Mouse (Mus musculus): ENCODE results near the gene Mefv. TPM values are rescaled to one million over a fixed set of nuclear protein-coding genes. Genes with fewer than 3 reads are reported as not detected.
"Not testable (repeated sequence)": the region's sequence is repeated elsewhere in the genome, so short reads cannot be mapped to it uniquely, and the experiment has no call there.

The Mefv gene
- not detected for total RNA-seq (2022)

DNA sequence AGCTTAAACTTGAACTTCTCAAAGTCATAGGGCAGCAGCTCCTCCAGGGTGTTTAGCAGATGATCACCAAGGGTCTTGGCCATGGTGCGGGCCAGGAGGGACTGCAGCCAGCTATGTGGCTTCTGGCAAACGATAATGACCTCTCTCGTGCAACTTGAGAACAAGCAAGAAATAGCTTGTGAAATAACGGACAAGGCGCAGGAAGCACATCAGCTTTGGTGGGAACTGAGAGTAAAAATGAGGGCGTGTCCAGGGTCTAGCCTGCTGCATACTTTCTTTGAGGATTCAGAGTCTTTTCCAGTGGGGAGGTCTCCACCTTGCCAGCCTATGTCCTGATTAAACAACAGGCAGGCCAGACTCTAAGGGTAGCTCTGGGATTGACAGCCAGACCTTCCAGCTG, at the start of gene Mefv:
Mefv (minus strand) TSS at position 118 of the 400 bp plus-strand sequence.
- DNase-seq (ENCODE audit: low spot score in 2 of 2) = no peak

DNA sequence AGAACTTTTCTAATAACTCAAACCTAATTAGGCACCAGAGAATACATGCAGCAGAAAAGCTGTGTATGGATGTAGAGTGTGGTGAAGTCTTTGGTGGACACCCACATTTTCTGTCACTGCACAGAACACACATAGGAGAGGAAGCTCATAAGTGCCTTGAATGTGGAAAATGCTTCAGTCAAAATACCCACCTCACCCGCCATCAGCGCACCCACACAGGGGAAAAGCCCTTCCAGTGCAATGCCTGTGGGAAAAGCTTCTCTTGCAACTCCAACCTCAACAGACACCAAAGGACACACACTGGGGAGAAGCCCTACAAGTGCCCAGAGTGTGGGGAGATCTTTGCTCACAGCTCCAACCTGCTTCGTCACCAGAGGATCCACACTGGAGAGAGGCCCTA, 31.1 kb upstream of the Mefv start:
- no peak for DNase-seq (ENCODE audit: low spot score in 2 of 2)

DNA sequence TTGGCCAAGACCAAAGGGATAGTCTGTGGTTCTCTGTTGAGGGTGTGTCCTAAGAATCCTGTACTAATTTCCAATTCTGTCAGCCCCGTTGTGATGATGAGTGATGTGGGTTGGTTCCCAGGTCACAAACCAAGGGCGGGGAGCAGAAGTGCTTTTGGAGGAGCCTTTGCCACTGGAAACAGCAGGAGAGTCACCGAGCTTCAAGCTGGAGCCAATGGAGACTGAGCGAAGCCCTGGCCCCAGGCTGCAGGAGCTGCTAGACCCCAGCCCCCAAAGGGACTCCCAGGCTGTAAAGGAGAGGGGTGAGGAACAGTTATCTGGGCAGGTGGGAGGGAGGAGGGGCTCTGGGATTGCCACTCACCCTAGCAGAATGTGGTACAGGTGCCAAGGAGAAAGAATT, 27.8 kb upstream of the Mefv start:
- DNase-seq (ENCODE audit: low spot score in 2 of 2) = no peak

DNA sequence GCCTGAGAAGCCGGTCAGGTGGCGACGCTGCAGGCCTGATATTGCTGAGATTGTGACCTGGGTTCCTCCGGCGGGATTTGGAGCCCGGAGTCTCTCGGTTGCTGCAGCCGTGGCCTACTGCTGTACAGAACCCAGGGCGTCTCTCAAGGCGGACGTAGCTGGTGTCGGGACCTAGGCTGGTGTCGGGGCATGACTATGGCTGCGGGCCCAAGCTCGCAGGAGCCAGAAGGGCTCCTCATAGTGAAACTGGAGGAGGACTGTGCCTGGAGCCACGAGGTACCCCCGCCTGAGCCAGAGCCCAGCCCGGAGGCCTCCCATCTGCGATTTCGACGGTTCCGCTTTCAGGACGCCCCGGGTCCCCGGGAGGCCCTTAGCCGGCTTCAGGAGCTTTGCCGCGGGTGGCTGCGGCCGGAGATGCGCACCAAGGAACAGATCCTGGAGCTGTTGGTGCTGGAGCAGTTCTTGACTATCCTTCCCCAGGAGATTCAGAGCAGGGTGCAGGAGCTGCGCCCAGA, 26.3 kb upstream of the Mefv start:
- DNase-seq (ENCODE audit: low spot score in 2 of 2) = no peak

DNA sequence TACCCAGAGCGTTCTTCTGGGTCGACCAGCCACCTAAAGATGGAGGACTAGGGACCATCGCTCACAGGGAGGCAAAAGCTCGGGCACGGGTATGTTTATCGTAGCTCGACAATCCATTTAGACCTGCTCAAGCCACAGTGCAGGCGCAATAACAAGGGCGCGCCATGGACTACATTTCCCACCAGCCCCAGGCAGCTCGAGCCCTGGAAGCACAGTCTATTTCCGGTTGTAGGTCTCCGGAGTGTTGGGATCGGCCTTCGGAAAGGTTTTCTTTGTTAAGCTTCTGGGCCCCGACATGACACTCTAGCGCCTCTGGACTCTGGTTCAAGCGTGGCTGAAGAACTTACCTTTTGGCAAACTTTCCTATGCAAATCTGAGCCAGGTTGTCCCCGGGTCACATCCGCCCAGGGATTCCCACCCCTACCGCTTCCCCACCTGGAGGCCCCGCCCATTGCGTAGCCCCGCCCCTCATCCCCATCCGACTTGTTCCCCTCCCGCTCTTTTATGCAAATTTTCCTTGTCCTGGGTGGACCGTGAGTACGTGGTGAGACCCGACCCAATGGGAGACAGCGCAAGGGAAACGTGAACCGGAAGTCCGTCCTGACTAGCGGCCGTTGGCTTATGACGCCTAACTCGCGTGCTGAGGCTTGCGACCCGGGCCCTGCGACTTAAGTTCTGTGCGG, 25.7 kb upstream of the Mefv start, which contains the start of gene Zfp263:
Zfp263 (plus strand) TSS at position 591 of the 683 bp plus-strand sequence.
- DNase-seq (ENCODE audit: low spot score in 2 of 2) = peak; percentile 77 to 85

DNA sequence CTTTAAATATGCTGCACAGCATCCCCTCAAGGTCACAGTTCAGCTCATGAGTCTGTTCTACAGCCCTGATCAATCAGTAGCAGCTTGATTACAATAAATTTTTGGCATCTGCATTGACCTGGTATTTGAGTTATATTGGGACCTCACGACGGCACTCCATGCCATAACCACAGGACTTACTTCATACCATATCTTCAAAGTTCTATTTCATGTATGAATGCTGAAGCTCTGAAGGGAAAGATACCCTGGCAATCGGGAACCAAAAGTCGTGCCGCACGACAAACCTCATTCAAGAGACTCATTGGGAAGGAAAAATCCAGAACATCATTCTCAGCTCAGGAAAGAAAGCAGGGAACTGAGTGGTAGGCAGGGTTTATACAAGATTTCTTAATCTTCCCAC, 24.6 kb upstream of the Mefv start:
- DNase-seq (ENCODE audit: low spot score in 2 of 2) = no peak

DNA sequence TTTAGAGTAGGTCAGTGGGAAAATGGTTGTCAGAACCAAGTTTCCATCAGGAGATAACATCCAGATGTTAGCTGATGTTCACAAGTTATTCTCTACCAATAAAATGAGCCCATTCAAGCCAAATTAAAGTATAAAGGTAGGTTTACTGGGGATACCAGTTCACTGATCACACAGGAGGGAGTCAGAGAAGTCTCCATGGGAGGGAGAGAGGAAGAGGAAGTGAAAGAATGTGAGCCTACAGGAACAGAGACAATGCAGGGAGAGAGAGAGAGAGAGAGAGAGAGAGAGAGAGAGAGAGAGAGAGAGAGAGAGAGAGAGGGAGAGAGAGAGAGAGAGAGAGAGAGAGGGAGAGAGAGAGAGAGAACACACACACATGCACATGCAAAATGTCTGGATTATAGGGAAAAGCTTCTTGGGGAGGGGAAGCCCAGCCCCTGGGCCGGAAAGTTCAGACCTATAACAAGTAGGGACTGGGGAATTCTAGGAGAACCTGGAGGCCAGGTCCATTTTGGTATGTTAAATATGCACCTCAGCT, 15.4 kb upstream of the Mefv start:
- DNase-seq (ENCODE audit: low spot score in 2 of 2) = no peak

DNA sequence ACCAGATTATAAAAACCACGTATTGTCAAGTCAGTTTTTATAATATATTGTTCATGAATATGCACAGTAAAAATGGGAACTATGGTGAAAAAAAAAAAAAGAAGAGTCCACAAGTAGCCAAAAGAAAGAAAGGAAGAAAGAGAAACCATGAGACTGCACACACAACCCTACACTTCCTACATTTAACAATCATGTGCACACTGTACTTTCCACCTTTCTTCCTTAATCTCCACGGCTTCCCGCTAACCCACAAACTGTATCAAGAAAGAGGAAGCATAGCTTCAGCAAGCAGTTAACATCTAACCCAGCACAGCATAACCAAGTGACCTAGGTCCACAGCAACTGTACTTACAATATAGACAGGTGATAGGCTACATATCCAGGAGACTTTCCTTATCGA, 14.7 kb upstream of the Mefv start:
- no peak for DNase-seq (ENCODE audit: low spot score in 2 of 2)

DNA sequence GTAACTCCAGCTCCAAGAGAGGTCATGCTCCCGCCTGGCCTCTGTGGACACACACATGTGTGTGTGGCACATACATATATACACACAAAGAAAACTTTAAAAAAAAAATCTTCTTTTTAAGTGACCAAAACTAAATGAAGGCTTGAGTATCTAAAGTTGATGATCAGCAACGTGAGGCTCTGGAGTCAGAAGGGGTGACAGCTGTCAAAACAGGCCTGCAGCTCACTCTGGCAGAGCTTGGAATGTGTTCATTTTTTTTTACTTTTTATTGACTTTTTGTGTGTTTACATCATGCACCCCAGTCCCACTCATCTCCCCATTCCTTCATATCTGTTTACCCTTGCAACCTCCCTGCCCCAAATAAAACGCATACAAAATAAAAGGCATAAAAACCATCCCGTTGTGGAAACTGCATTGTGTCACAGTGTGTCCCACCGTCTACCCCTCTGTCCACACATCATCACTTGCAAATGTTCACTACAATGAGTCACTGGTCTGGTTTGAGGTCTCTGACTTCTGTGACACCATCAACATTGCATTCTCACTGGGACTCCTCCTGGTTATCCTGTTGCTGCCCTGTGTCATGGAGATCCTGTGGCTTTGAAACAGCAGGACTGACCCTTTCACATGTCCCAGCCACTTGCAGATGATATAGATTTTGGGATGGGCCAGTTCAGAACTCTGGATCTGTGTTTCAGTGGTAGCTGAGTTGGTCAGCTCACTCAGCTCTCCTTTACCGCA, 10.3 kb upstream of the Mefv start:
- no peak for DNase-seq (ENCODE audit: low spot score in 2 of 2)

DNA sequence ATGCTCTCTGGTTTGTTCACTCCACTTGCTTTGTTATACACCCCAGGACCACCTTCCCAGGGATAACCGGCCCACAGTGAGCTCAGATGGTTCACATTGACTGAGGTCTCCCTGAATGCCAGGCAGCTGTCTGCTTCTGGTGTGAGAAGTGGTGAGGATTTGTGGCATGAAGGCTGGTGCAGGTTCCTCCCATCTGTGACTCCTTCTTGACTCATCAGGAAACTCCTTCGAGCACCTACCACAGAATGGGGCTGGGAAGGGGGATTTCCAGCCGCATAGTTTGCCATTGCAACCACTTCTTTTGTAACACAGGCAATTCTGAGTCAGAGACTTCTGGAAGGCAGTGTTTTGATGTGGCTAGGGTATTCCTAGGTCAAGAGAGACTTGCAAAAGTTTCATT, 5.3 kb upstream of the Mefv start:
- no peak for DNase-seq (ENCODE audit: low spot score in 2 of 2)

DNA sequence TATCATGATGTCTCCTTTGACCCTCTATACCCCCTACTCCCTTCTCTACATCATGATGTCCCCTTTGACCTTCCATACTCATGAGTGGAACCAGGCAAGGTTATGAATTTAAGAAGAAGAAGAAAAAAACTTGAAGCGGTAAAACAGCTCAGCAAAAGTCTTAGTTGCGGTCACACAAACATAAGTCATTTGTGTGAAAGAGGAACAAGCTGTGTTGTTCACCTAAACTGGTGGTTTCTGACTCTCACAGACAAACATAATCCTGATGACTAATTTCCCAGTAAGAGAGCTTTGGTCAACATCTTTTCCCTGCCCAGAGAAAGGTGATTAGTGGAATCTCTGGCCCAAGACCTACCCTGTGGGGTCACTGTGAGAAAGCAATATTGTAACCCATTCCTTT, 3.2 kb downstream of the Mefv start:
- DNase-seq (ENCODE audit: low spot score in 2 of 2) = no peak

DNA sequence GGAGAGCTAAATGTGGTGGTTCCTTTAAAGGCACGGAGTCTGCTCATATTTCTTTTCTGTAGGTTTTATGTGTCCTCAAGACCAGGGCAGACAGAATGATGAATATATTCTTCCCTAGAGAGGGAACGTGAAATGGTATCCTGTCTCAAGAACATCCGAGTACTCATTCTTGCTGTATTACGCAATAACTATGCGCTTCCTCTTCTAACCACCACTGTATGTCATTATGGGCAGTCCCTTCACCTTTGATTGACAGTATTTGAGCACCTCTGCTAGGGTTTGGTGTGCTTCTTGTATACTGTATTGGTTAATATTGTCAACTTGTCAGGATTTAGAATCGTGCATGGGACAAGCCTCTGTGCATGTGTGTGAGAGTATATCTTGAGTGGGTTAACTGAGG, 11.2 kb downstream of the Mefv start:
- no peak for DNase-seq (ENCODE audit: low spot score in 2 of 2)

DNA sequence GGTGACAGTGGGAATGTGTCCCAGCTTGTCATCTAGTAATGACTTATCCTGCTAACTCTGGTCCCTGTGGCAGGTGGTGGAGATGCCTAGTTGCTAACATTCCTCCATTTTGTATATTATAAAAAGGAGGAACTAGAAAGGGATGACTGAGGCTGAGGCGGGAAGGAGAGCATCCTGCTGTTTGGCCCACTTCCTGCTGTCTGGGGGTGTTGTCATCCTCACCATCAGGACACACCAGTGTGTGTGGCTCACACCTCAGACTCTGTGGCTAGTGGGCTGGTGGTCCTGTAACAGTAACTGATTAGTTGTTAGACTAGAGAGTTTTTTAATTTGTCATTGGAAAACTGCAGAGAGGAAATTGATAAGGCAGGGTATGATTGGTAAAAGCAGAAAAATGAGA, 17.0 kb downstream of the Mefv start:
- DNase-seq (ENCODE audit: low spot score in 2 of 2) = no peak

DNA sequence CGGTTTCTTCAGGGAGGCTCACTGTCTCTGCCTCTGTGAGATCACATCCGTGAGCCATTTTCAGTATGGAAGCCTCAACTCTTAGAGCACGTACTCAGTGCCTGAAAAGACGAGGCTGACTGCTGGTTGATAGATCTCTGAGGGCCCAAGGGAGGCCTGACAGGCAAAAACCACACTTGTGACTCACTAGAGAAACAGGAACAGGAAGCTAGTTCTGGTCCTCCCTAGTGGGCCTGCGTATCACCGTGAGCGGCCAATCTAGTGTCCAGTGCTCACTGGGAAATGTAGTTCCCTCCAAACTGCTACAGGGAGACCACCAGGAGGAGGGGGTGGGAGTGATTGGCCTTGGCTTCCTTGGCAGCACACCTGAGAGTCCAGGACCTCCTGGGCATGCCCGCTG, 18.6 kb downstream of the Mefv start:
- no peak for DNase-seq (ENCODE audit: low spot score in 2 of 2)

DNA sequence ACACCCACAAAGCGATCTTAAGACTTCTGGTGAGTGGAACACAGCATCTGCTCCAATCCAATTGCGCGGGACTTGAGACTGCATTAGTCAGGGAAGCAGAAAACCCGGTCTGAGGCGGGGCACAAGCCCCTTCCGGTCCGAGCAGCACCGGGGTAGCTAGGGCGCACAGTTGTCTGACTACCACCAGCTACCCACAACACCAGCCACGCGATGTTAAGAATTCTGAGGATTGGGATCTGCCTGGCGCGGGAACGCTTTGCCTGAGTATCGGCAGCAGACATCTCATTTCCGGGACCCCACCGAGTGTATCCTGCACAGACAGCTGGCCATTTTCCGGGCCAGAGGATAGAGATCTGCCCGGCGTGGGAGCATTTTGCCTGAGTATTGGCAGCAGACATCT, 28.3 kb downstream of the Mefv start:
- not testable (repeated sequence) for DNase-seq (ENCODE audit: low spot score in 2 of 2)

Other genes starting within 250 kb of the Mefv start
- not detected for gene Olfr161, start 127.1 kb downstream of the Mefv start, total RNA-seq (2022)
- gene Zfp263, start 26.0 kb upstream of the Mefv start, total RNA-seq (2022) = 1 to 10 TPM; 6.1 to 7.0 (median 6.4) TPM
- gene Olfr15, start 112.8 kb upstream of the Mefv start, total RNA-seq (2022) = not detected
- gene Zfp174, start 129.2 kb upstream of the Mefv start, total RNA-seq (2022) = 1 to 10 TPM; 1.5 to 2.0 (median 1.7) TPM
- gene Naa60, start 154.3 kb upstream of the Mefv start, total RNA-seq (2022) = 10 to 100 TPM; 35.2 to 54.2 (median 42.0) TPM
- 1 to 10 TPM; 6.5 to 9.3 (median 7.1) TPM for gene Zfp597, start 166.5 kb upstream of the Mefv start, total RNA-seq (2022)
- gene Gm20695, start 166.6 kb upstream of the Mefv start, total RNA-seq (2022) = under 1 TPM in 1 of 4 experiments, not detected in 3; 0.65 TPM
- 1 to 10 TPM; 2.4 to 3.0 (median 2.6) TPM for gene 1700037C18Rik, start 190.6 kb upstream of the Mefv start, total RNA-seq (2022)
- 1 to 10 TPM; 5.9 to 8.3 (median 7.1) TPM for gene Cluap1, start 190.7 kb upstream of the Mefv start, total RNA-seq (2022)

Data from gastrocnemius, adult 8-10 months (tissue).